Mouse (Mus musculus): Measurements from ENCODE around the gene Clec2g. TPM values are rescaled to one million over a fixed set of nuclear protein-coding genes. Genes with fewer than 3 reads are reported as not detected.
A peak's percentile ranks its signal among the peaks of the same experiment; 100 is the strongest.
"Not testable (repeated sequence)": the region's sequence is repeated elsewhere in the genome, so short reads cannot be mapped to it uniquely, and the experiment has no call there.

Gene Clec2g
- total and polyA plus RNA-seq, 3 experiments, result 0.04 TPM; not detected in 2

DNA sequence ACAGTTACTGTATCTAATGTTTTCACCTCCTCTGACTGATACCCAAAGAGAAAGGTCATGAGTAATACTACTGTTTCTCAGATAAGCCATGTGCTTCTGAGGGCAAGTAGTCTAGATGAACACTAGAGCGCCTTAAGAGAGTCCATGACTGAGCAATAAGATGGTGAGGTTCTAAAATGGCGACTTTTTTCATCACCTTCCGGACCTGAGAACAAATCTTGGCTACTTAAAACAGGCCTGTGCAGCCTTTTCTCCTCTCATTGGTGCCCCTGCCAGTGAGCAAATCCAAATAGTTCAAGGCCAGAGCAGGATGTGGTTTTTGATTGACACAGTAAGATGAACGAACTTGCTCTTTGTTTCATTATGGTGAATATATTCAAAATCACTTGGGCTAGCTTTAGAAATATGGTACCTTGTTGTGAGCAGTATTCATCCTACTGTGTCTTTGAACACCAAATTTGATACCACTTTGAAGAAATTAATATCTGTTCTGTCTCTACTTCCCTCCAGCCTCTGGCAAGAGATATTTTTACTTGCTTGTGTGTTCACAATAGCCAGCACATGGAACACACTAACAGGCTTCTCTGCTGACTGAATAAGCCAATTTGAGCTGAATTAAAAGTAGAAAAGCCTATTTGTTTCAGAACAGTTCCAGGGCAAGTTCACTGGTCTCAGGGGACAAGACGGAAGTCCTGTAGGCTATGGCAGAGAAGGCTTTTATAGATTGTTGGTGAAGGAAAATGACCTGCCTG is 38.7 kb downstream of the Clec2g start:
- peak; percentile 39 for DNase-seq (ENCODE audit: low read depth, low spot score)
- TF ChIP-seq GATA1 (IDR thresholded peaks at IDR 0.05; ENCODE audit: low read depth, low read length), result no peak
- TF ChIP-seq ZNF384 (IDR thresholded peaks at IDR 0.05; ENCODE audit: low read depth, low read length), result no peak
- no peak for TF ChIP-seq MAX (IDR thresholded peaks at IDR 0.05; ENCODE audit: low read length)
- no peak for TF ChIP-seq USF1 (IDR thresholded peaks at IDR 0.05; ENCODE audit: low read depth, low read length)
- TF ChIP-seq RAD21 (IDR thresholded peaks at IDR 0.05; ENCODE audit: low read depth, low read length), result no peak
- no peak for TF ChIP-seq CTCF (IDR thresholded peaks at IDR 0.05 in 2 of 3, conservative IDR thresholded peaks at IDR 0.05 in 1 of 3; ENCODE audit: control insufficient read depth in 1 of 3, insufficient read depth in 1 of 3, low read depth in 2 of 3, low read length in 3 of 3, poor library complexity in 1 of 3, severe bottlenecking in 1 of 3)
- no peak for TF ChIP-seq ZKSCAN1 (IDR thresholded peaks at IDR 0.05; ENCODE audit: low read depth, low read length)
- no peak overlapping the region for H3K9ac ChIP-seq (ENCODE audit: control insufficient read depth, low read depth, low read length, poor library complexity, severe bottlenecking)

DNA sequence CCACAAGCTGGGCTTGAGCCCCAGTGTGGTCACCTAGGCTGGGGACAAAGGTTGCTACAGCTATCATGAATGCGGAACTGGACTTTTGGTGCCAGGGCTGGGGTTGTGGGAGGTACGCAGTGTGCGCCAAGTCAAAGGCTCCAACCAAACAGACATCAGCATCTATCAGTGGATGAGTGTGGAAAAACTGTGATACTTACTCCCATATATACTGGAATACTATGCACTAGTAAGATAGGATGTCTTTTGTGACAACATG is 39.2 kb downstream of the Clec2g start:
- Histone ChIP-seq H3K4me1 (ENCODE audit: control insufficient read depth in 1 of 2, insufficient read depth in 2 of 2, low read length in 2 of 2) (no peaks in the 10 kb centered on the region), H3K27ac (ENCODE audit: control insufficient read depth, low read depth, low read length) (no peak overlapping the region), H3K36me3 (ENCODE audit: control insufficient read depth in 1 of 2, insufficient read depth in 2 of 2, low read length in 2 of 2) (no peaks in the 10 kb centered on the region), H3K27me3 (ENCODE audit: control insufficient read depth in 1 of 2, insufficient read depth in 2 of 2, low read length in 2 of 2) (no peaks in the 10 kb centered on the region), H3K4me3 (ENCODE audit: control insufficient read depth in 1 of 2, insufficient read depth in 1 of 2, low read depth in 2 of 2, low read length in 2 of 2) (no peak overlapping the region), H3K9ac (ENCODE audit: control insufficient read depth, low read depth, low read length, poor library complexity, severe bottlenecking) (no peak overlapping the region), H3K9me3 (replicated peaks; ENCODE audit: insufficient read depth, low read length) (no peaks in the 10 kb centered on the region), H3K79me2 (ENCODE audit: control insufficient read depth, insufficient read depth, low read length, poor library complexity) (peaks cover 1% of the 10 kb centered on the region; the same call in 1 of the 2 replicates)
- TF ChIP-seq TCF12 (IDR thresholded peaks at IDR 0.05; ENCODE audit: low read depth, low read length), result no peak
- no peak for TF ChIP-seq SIN3A (IDR thresholded peaks at IDR 0.05; ENCODE audit: low read length)
- no peak for TF ChIP-seq MYB (IDR thresholded peaks at IDR 0.05; ENCODE audit: low read depth, low read length)
- no peak for TF ChIP-seq E2F4 (IDR thresholded peaks at IDR 0.05; ENCODE audit: borderline replicate concordance, low read depth, low read length)
- no peak for TF ChIP-seq HCFC1 (IDR thresholded peaks at IDR 0.05; ENCODE audit: low read depth, low read length)
- TF ChIP-seq TBP (IDR thresholded peaks at IDR 0.05; ENCODE audit: low read depth, low read length), result no peak
- no peak for TF ChIP-seq EP300 (IDR thresholded peaks at IDR 0.05; ENCODE audit: low read depth in 1 of 2, low read length in 2 of 2)
- no peak for TF ChIP-seq BHLHE40 (IDR thresholded peaks at IDR 0.05; ENCODE audit: borderline replicate concordance, low read depth, low read length)
- no peak for DNase-seq (ENCODE audit: low read depth, low spot score)

More for the DNA sequence above, 38.7 kb downstream of the Clec2g start:
- Histone ChIP-seq H3K36me3 (ENCODE audit: control insufficient read depth in 1 of 2, insufficient read depth in 2 of 2, low read length in 2 of 2) (no peaks in the 10 kb centered on the region), H3K4me1 (ENCODE audit: control insufficient read depth in 1 of 2, insufficient read depth in 2 of 2, low read length in 2 of 2) (no peaks in the 10 kb centered on the region), H3K27me3 (ENCODE audit: control insufficient read depth in 1 of 2, insufficient read depth in 2 of 2, low read length in 2 of 2) (no peaks in the 10 kb centered on the region), H3K79me2 (ENCODE audit: control insufficient read depth, insufficient read depth, low read length, poor library complexity) (peaks cover 1% of the 10 kb centered on the region; the same call in 1 of the 2 replicates), H3K9me3 (replicated peaks; ENCODE audit: insufficient read depth, low read length) (no peaks in the 10 kb centered on the region), H3K27ac (ENCODE audit: control insufficient read depth, low read depth, low read length) (no peak overlapping the region), H3K4me3 (ENCODE audit: control insufficient read depth in 1 of 2, insufficient read depth in 1 of 2, low read depth in 2 of 2, low read length in 2 of 2) (no peak overlapping the region)

DNA sequence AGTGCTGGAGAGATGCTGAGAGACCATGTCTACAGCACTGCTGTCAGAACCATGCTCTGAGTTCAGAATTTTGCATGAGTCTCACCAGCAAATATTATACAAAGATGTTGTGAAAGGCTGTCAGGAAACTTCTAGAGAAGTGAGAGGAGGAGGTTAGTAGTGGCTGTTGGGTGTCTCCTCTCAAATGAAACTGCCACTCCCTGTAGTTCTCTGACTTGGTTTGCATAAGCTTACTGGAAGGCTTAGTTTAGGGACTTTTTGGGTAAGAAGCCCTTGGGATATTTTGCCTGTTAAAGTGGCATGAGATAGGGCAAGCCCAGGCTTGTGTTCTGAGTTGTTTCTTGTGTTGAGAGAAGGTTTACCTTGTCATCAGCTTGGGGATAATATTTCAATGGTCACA is 40.7 kb downstream of the Clec2g start:
- DNase-seq (ENCODE audit: low read depth, low spot score), result not testable (repeated sequence)

More for the DNA sequence above, 40.7 kb downstream of the Clec2g start:
- not testable (repeated sequence) for H3K4me1 ChIP-seq (ENCODE audit: control insufficient read depth in 1 of 2, insufficient read depth in 2 of 2, low read length in 2 of 2); H3K79me2 ChIP-seq (ENCODE audit: control insufficient read depth, insufficient read depth, low read length, poor library complexity); H3K36me3 ChIP-seq (ENCODE audit: control insufficient read depth in 1 of 2, insufficient read depth in 2 of 2, low read length in 2 of 2); H3K9ac ChIP-seq (ENCODE audit: control insufficient read depth, low read depth, low read length, poor library complexity, severe bottlenecking); H3K4me3 ChIP-seq (ENCODE audit: control insufficient read depth in 1 of 2, insufficient read depth in 1 of 2, low read depth in 2 of 2, low read length in 2 of 2); H3K27me3 ChIP-seq (ENCODE audit: control insufficient read depth in 1 of 2, insufficient read depth in 2 of 2, low read length in 2 of 2); H3K27ac ChIP-seq (ENCODE audit: control insufficient read depth, low read depth, low read length); H3K9me3 ChIP-seq (replicated peaks; ENCODE audit: insufficient read depth, low read length)

Measured in MEL (cell line).